Mouse (Mus musculus) ovary, postnatal 36 days (tissue): ENCODE measurements around the gene Ncbp3.

Experiments used
- DNase-seq: peaks from one replicate; pipeline ENCODE4 v3.0.0; 2022; ENCODE audit warnings: low spot score, mixed read lengths

Ncbp3 gene

GRCm38 (mm10) chr11:73047542-73047996, at the start of gene Ncbp3:
Gene Ncbp3, plus strand, starts transcription at chr11:73047783.
- peak; percentile 97 for DNase-seq

GRCm38 (mm10) chr11:72998771-72999170, 48.8 kb upstream of the Ncbp3 start, which contains the start of gene P2rx1:
Gene P2rx1, plus strand, starts transcription at chr11:72999103.
- DNase-seq = no peak

- peak; percentile 73 for DNase-seq
These were observed 46.6 kb upstream of the Ncbp3 start for GRCm38 (mm10) chr11:73001029-73001428.

- peak; percentile 33 for DNase-seq
These were observed 41.2 kb upstream of the Ncbp3 start for GRCm38 (mm10) chr11:73006377-73006776.

GRCm38 (mm10) chr11:73007113-73007512, 40.5 kb upstream of the Ncbp3 start:
- no peak for DNase-seq

GRCm38 (mm10) chr11:73007698-73008481, 39.7 kb upstream of the Ncbp3 start:
- peak; percentile 67 for DNase-seq

- DNase-seq = no peak
These were observed 38.8 kb upstream of the Ncbp3 start for GRCm38 (mm10) chr11:73008826-73009225.

GRCm38 (mm10) chr11:73009531-73010274, 37.9 kb upstream of the Ncbp3 start:
- DNase-seq = no peak

GRCm38 (mm10) chr11:73013981-73014380, 33.6 kb upstream of the Ncbp3 start:
- peak; percentile 48 for DNase-seq

GRCm38 (mm10) chr11:73014831-73015344, 32.7 kb upstream of the Ncbp3 start:
- peak; percentile 32 for DNase-seq

- DNase-seq = peak; percentile 43
These were observed 32.0 kb upstream of the Ncbp3 start for GRCm38 (mm10) chr11:73015391-73016102.

- DNase-seq = peak; percentile 23
These were observed 31.5 kb upstream of the Ncbp3 start for GRCm38 (mm10) chr11:73016103-73016420.

- DNase-seq = peak; percentile 92
These were observed 29.0 kb upstream of the Ncbp3 start, which contains the start of gene Camkk1 for GRCm38 (mm10) chr11:73018471-73019146. Gene Camkk1, plus strand, starts transcription at chr11:73019008.

- DNase-seq = peak; percentile 24
These were observed 28.3 kb upstream of the Ncbp3 start for GRCm38 (mm10) chr11:73019147-73019795.

- DNase-seq = no peak
These were observed 26.4 kb upstream of the Ncbp3 start for GRCm38 (mm10) chr11:73020953-73021800.

GRCm38 (mm10) chr11:73023099-73023498, 24.5 kb upstream of the Ncbp3 start:
- peak; percentile 20 for DNase-seq

- no peak for DNase-seq
These were observed 23.8 kb upstream of the Ncbp3 start for GRCm38 (mm10) chr11:73023827-73024226.

GRCm38 (mm10) chr11:73024236-73024904, 23.2 kb upstream of the Ncbp3 start:
- DNase-seq = no peak

GRCm38 (mm10) chr11:73026961-73027360, 20.6 kb upstream of the Ncbp3 start:
- DNase-seq = no peak
